Mouse (Mus musculus): ENCODE measurements around the gene Olfr212.

GRCm38 (mm10) chr6:116486833-116487232 lies 19.5 kb upstream of the Olfr212 start:
- TF ChIP-seq CTCF (IDR thresholded peaks at IDR 0.05) (no peak), EP300 (IDR thresholded peaks at IDR 0.05) (no peak)
